Comparison of ENCODE assay signal across 19 mouse cellular contexts in the genomic region with DNA sequence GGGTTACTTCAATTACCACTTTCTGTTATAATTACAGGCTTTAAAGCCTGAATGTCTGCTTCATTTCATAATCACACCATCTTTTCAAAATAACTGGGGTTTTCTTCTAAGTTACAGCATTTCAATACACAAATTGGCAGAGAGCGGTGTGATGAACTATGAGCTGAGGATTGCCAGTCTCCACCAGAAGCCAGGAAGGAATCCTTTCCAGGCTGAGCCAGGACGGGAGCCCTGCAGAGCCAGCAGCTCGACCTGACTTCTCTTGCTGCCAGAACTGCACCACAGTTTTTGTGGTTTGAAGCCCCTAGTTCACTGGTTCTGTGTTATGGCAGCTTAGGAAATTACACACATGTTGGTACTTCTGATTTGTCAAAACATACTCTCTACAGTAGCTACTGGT. TPM values are rescaled to one million over a fixed set of nuclear protein-coding genes. Genes with fewer than 3 reads are reported as not detected.
DNase-seq lines count a peak whose midpoint lies in the region; ATAC-seq and TF ChIP-seq lines count a peak whose summit lies in the region.
"Had no signal": no experiment of that assay in that cellular context is flagged by ENCODE, and none has a peak within 500 bp of the region (broad histone marks: within the 10 kb centered on the region; RNA-seq: fewer than 3 reads in every experiment).

No protein-coding gene starts in this region.

- no peak overlapping the region for H3K9ac ChIP-seq in liver, adult 2 months (ENCODE audit: low read depth, low read length)
- H3K9ac ChIP-seq in liver, embryonic 11.5 days (ENCODE audit: low read depth, low read length), result no peak overlapping the region
- H3K9ac ChIP-seq: embryonic facial prominence, embryonic 13.5 days; heart, embryonic 12.5 days; hindbrain, embryonic 14.5 days; intestine, embryonic 15.5 days had no signal

- no peak overlapping the region for H3K4me2 ChIP-seq in liver, embryonic 11.5 days
- H3K4me2 ChIP-seq: embryonic facial prominence, embryonic 13.5 days; heart, embryonic 12.5 days; hindbrain, embryonic 14.5 days; intestine, embryonic 15.5 days had no signal

- H3K27me3 ChIP-seq in cerebellum, adult 2 months (ENCODE audit: control insufficient read depth, insufficient read depth, low read length), result no peaks in the 10 kb centered on the region
- H3K27me3 ChIP-seq in liver, adult 2 months (ENCODE audit: control insufficient read depth, insufficient read depth, low read length), result no peaks in the 10 kb centered on the region
- H3K27me3 ChIP-seq in liver, embryonic 11.5 days (replicated peaks; ENCODE audit: control insufficient read depth, insufficient read depth, low read length), result no peaks in the 10 kb centered on the region
- H3K27me3 ChIP-seq: embryonic facial prominence, embryonic 13.5 days; heart, embryonic 12.5 days; intestine, embryonic 15.5 days; Patski had no signal

- peak; percentile 23 to 45 for DNase-seq in cerebellum, adult 2 months
- no peak for DNase-seq in cerebellum, adult 11-12 months
- DNase-seq in cerebellum, postnatal 36 days, result peak; percentile 27 to 32
- DNase-seq in cerebellum, adult 9-11 months, result no peak
- DNase-seq in liver, adult 2 months (ENCODE audit: extremely low read depth, low read depth, low spot score), result peak; percentile 45
- DNase-seq in liver, embryonic 11.5 days (ENCODE audit: low spot score), result no peak
- DNase-seq in spleen, adult 12 weeks (ENCODE audit: low spot score), result no peak
- DNase-seq: adrenal gland, postnatal 14 days; gastrocnemius, postnatal 10 days; kidney, adult 18-20 months had no signal

- 12% methylated on average over 3 of the region's 3 CpGs for WGBS in cerebellum, adult 2 months
- 30% methylated on average over 3 of the region's 3 CpGs for WGBS in liver, adult 2 months
- 80% methylated on average over 3 of the region's 3 CpGs for WGBS in liver, embryonic 11.5 days

- H3K36me3 ChIP-seq in liver, adult 2 months (ENCODE audit: control insufficient read depth, insufficient read depth, low read length), result peaks cover 13% of the 10 kb centered on the region
- H3K36me3 ChIP-seq in liver, embryonic 11.5 days (ENCODE audit: control insufficient read depth, insufficient read depth, low read length), result peaks cover 6% of the 10 kb centered on the region; the same call in 1 of the 2 replicates

- no peak overlapping the region for H3K4me3 ChIP-seq in cerebellum, adult 2 months (replicated peaks; ENCODE audit: insufficient read depth, low read depth, low read length)
- no peak overlapping the region for H3K4me3 ChIP-seq in liver, adult 2 months (ENCODE audit: insufficient read depth, low read depth, low read length)
- no peak overlapping the region for H3K4me3 ChIP-seq in liver, embryonic 11.5 days (ENCODE audit: low read depth, low read length)
- H3K4me3 ChIP-seq: embryonic facial prominence, embryonic 13.5 days; heart, embryonic 12.5 days; hindbrain, embryonic 10.5 days; intestine, embryonic 15.5 days had no signal

- TF ChIP-seq POLR2A in cerebellum, adult 2 months (IDR thresholded peaks at IDR 0.05; ENCODE audit: borderline replicate concordance, insufficient read depth, low read length), result no peak
- no peak for TF ChIP-seq POLR2A in liver, adult 2 months (IDR thresholded peaks at IDR 0.05; ENCODE audit: extremely low read depth, insufficient read depth, low read length)

- H3K4me1 ChIP-seq in cerebellum, adult 2 months (ENCODE audit: control insufficient read depth, insufficient read depth, low read length), result peaks cover 7% of the 10 kb centered on the region; the same call in 1 of the 2 replicates
- H3K4me1 ChIP-seq in liver, adult 2 months (ENCODE audit: control insufficient read depth, insufficient read depth, low read length), result peaks cover 23% of the 10 kb centered on the region
- peaks cover 6% of the 10 kb centered on the region for H3K4me1 ChIP-seq in liver, embryonic 11.5 days (replicated peaks; ENCODE audit: control insufficient read depth, insufficient read depth, low read length)

- H3K9me3 ChIP-seq in liver, embryonic 11.5 days (ENCODE audit: control insufficient read depth, low read length), result no peaks in the 10 kb centered on the region
- H3K9me3 ChIP-seq: embryonic facial prominence, embryonic 13.5 days; heart, embryonic 12.5 days; hindbrain, embryonic 10.5 days; intestine, embryonic 15.5 days had no signal

- ATAC-seq in liver, embryonic 11.5 days (replicated peaks; ENCODE audit: low FRiP score), result no peak
- ATAC-seq: activated CD4-positive, CD25-positive, alpha-beta regulatory T cell, adult 4 months; forebrain, embryonic 14.5 days; intestine, embryonic 15.5 days; Patski had no signal

- TF ChIP-seq CTCF in cerebellum, adult 2 months (IDR thresholded peaks at IDR 0.05; ENCODE audit: borderline replicate concordance, insufficient read depth, low read depth, low read length), result no peak
- no peak for TF ChIP-seq CTCF in liver, adult 2 months (IDR thresholded peaks at IDR 0.05; ENCODE audit: low read depth, low read length)

- H3K27ac ChIP-seq in cerebellum, adult 2 months (ENCODE audit: insufficient read depth, low read length), result no peak overlapping the region
- 0 out of 2 replicates have a peak overlapping the region, but pooled peaks have one; percentile 1 for H3K27ac ChIP-seq in liver, adult 2 months (replicated peaks; ENCODE audit: insufficient read depth, low read depth, low read length)
- H3K27ac ChIP-seq in liver, embryonic 11.5 days (ENCODE audit: low read depth, low read length), result no peak overlapping the region
- H3K27ac ChIP-seq: embryonic facial prominence, embryonic 13.5 days; hindbrain, embryonic 10.5 days; hindbrain, embryonic 14.5 days; intestine, embryonic 15.5 days had no signal

- H3K79me2 ChIP-seq in liver, adult 2 months (ENCODE audit: control insufficient read depth, insufficient read depth, low read length), result no peaks in the 10 kb centered on the region

RNA-seq across cellular contexts. Expression of a gene that starts 4.4 kb away (rescaled TPM):
- polyA plus RNA-seq in cerebellum, adult 2 months (2012; rRNA removed), result 5.1 and 5.5 TPM in 2 replicates
- total RNA-seq in liver, adult 2 months (2014; rRNA removed), result 17.2 and 17.6 TPM in 2 replicates
- 17.8 and 19.5 TPM in 2 replicates for polyA plus RNA-seq in liver, adult 2 months (2012; rRNA removed)
- 5.8 and 6.7 TPM in 2 replicates for polyA plus RNA-seq in liver, embryonic 11.5 days (2014; fragmentation: Nextera tagmentation; extraction: Ambion mirVana)

RNA-seq across cellular contexts. Expression of a gene that starts 55.1 kb away (rescaled TPM):
- 0.74 and 0.75 TPM in 2 replicates for polyA plus RNA-seq in cerebellum, adult 2 months (2012; rRNA removed)
- total RNA-seq in liver, adult 2 months (2014; rRNA removed), result 0.28 and 0.40 TPM in 2 replicates
- polyA plus RNA-seq in liver, adult 2 months (2012; rRNA removed), result 0.07 and 0.37 TPM in 2 replicates
- 1.1 and 1.4 TPM in 2 replicates for polyA plus RNA-seq in liver, embryonic 11.5 days (2014; fragmentation: Nextera tagmentation; extraction: Ambion mirVana)
- polyA plus RNA-seq: C2C12, Patski had no signal

Comparison
In these comparisons a context has a peak if more than half of its experiments do, and no peak if none do; other contexts are left out.
1. DNase-seq: peak in cerebellum, adult 2 months (2 of 2), cerebellum, postnatal 36 days (2 of 2) and liver, adult 2 months (single experiment); none in cerebellum, adult 11-12 months (single experiment), cerebellum, adult 9-11 months (single experiment), liver, embryonic 11.5 days (single experiment) and spleen, adult 12 weeks (single experiment).